Mouse (Mus musculus) midbrain, embryonic 12.5 days (tissue): ENCODE data around the gene Grm4. TPM values are rescaled to one million over a fixed set of nuclear protein-coding genes. Genes with fewer than 3 reads are reported as not detected.

Experiments used
- ATAC-seq: fragments of 200-750 bp; cut with Nextera tagmentation; 2 replicates; pipeline ENCODE4 v1.8.0; 2017; ENCODE audit warnings: low read depth, moderate TSS enrichment, moderate library complexity; ENCODE audit not compliant: low FRiP score
- H3K27ac ChIP-seq: fragments of 300-500 bp; sonication (generic); replicated peaks from 2 replicates; pipeline ENCODE4 v1.5.1; 2016; ENCODE audit warnings: mild to moderate bottlenecking
- H3K27me3 ChIP-seq: fragments of 300-500 bp; sonication (generic); 2 replicates; pipeline ENCODE4 v1.6.1; 2016; ENCODE audit warnings: mild to moderate bottlenecking
- H3K36me3 ChIP-seq: fragments of 300-500 bp; sonication (generic); 2 replicates; pipeline ENCODE4 v1.6.1; 2016
- H3K4me1 ChIP-seq: fragments of 300-500 bp; sonication (generic); 2 replicates; pipeline ENCODE4 v1.6.1; 2016
- H3K4me2 ChIP-seq: fragments of 300-500 bp; sonication (generic); replicated peaks from 2 replicates; pipeline ENCODE4 v1.6.1; 2016; ENCODE audit warnings: mild to moderate bottlenecking, moderate library complexity
- H3K4me3 ChIP-seq: fragments of 300-500 bp; sonication (generic); 2 replicates; pipeline ENCODE4 v1.5.1; 2016; ENCODE audit warnings: mild to moderate bottlenecking
- H3K9ac ChIP-seq: fragments of 300-500 bp; sonication (generic); replicated peaks from 2 replicates; pipeline ENCODE4 v1.6.1; 2016; ENCODE audit warnings: mild to moderate bottlenecking, moderate library complexity
- H3K9me3 ChIP-seq: fragments of 300-500 bp; sonication (generic); 2 replicates; pipeline ENCODE4 v1.6.1; 2016; ENCODE audit warnings: mild to moderate bottlenecking
- WGBS: fragments of 180-500 bp; shearing (Covaris S2); methylation state at CpG from one replicate; pipeline ENCODE4 v1.1.7; 2016; 5-methylcytosine and 5-hydroxymethylcytosine counted together
- polyA plus RNA-seq: library from polyadenylated mRNA; unstranded; fragments of >200 nt; fragmentation: Nextera tagmentation; extraction: Ambion mirVana; gene quantifications from 2 replicates; pipeline ENCODE4 v1.2.1, GENCODE M21; 2016

The Grm4 gene
- polyA plus RNA-seq, 1 experiment from 2014 or later = 4.2 TPM

GRCm38 (mm10) chr17:27500811-27501210 is 20.4 kb downstream of the Grm4 start:
- H3K27ac ChIP-seq = peak overlapping the region; percentile 92
- H3K27me3 ChIP-seq = peaks cover 16% of the 10 kb centered on the region
- no peaks in the 10 kb centered on the region for H3K9me3 ChIP-seq
- 30% methylated on average over 4 of the region's 4 CpGs for WGBS
- H3K4me2 ChIP-seq = peak overlapping the region; percentile 35
- H3K9ac ChIP-seq = peak overlapping the region; percentile 35
- no peak overlapping the region for H3K4me3 ChIP-seq
- H3K4me1 ChIP-seq = peaks cover 65% of the 10 kb centered on the region
- no peak for ATAC-seq
- H3K36me3 ChIP-seq = no peaks in the 10 kb centered on the region

GRCm38 (mm10) chr17:27499080-27499479 is 22.1 kb downstream of the Grm4 start:
- peaks cover 50% of the 10 kb centered on the region for H3K4me1 ChIP-seq
- WGBS = 78% methylated on average over 12 of the region's 13 CpGs

GRCm38 (mm10) chr17:27497798-27498197 is 23.4 kb downstream of the Grm4 start:
- ATAC-seq = no peak
- 92% methylated on average over 5 of the region's 5 CpGs for WGBS
- Histone ChIP-seq H3K27me3 (peaks cover 5% of the 10 kb centered on the region; the same call in 1 of the 2 replicates), H3K36me3 (no peaks in the 10 kb centered on the region), H3K4me3 (no peak overlapping the region), H3K4me2 (no peak overlapping the region), H3K9me3 (no peaks in the 10 kb centered on the region), H3K4me1 (peaks cover 43% of the 10 kb centered on the region), H3K9ac (no peak overlapping the region), H3K27ac (no peak overlapping the region)

More at GRCm38 (mm10) chr17:27499080-27499479, 22.1 kb downstream of the Grm4 start:
- no peaks in the 10 kb centered on the region for H3K9me3 ChIP-seq
- peaks cover 8% of the 10 kb centered on the region for H3K27me3 ChIP-seq
- H3K36me3 ChIP-seq = no peaks in the 10 kb centered on the region
- H3K4me3 ChIP-seq = no peak overlapping the region
- H3K9ac ChIP-seq = no peak overlapping the region
- no peak overlapping the region for H3K4me2 ChIP-seq
- ATAC-seq = no peak
- H3K27ac ChIP-seq = no peak overlapping the region

GRCm38 (mm10) chr17:27495008-27495540 is 26.1 kb downstream of the Grm4 start:
- Histone ChIP-seq H3K27me3 (0 out of 2 replicates have a peak, but pooled peaks cover 5% of the 10 kb centered on the region), H3K4me3 (no peak overlapping the region), H3K9ac (no peak overlapping the region), H3K27ac (no peak overlapping the region), H3K36me3 (no peaks in the 10 kb centered on the region), H3K9me3 (no peaks in the 10 kb centered on the region), H3K4me2 (no peak overlapping the region), H3K4me1 (peaks cover 16% of the 10 kb centered on the region)
- WGBS = 87% methylated on average over 7 of the region's 7 CpGs
- no peak for ATAC-seq

- 42% methylated on average over 8 of the region's 8 CpGs for WGBS
- no peak overlapping the region for H3K4me2 ChIP-seq
- no peak for ATAC-seq
- H3K27me3 ChIP-seq = no peaks in the 10 kb centered on the region
- no peak overlapping the region for H3K4me3 ChIP-seq
- H3K27ac ChIP-seq = no peak overlapping the region
- H3K36me3 ChIP-seq = no peaks in the 10 kb centered on the region
- H3K9me3 ChIP-seq = no peaks in the 10 kb centered on the region
- peaks cover 15% of the 10 kb centered on the region for H3K4me1 ChIP-seq
- H3K9ac ChIP-seq = no peak overlapping the region
These were observed 27.2 kb downstream of the Grm4 start for GRCm38 (mm10) chr17:27493969-27494368.

- no peak overlapping the region for H3K9ac ChIP-seq
- H3K36me3 ChIP-seq = no peaks in the 10 kb centered on the region
- ATAC-seq = no peak
- no peak overlapping the region for H3K4me3 ChIP-seq
- H3K4me2 ChIP-seq = no peak overlapping the region
- H3K27me3 ChIP-seq = no peaks in the 10 kb centered on the region
- 86% methylated on average over 4 of the region's 4 CpGs for WGBS
- H3K27ac ChIP-seq = no peak overlapping the region
- peaks cover 21% of the 10 kb centered on the region for H3K4me1 ChIP-seq
- H3K9me3 ChIP-seq = no peaks in the 10 kb centered on the region
These were observed 27.8 kb downstream of the Grm4 start for GRCm38 (mm10) chr17:27493389-27493788.

- Histone ChIP-seq H3K9ac (0 out of 2 replicates have a peak overlapping the region, but pooled peaks have one; percentile 4), H3K4me2 (no peak overlapping the region), H3K4me3 (no peak overlapping the region), H3K4me1 (peaks cover 25% of the 10 kb centered on the region), H3K36me3 (no peaks in the 10 kb centered on the region), H3K9me3 (no peaks in the 10 kb centered on the region), H3K27ac (peak overlapping the region; percentile 11; the same call in 1 of the 2 replicates), H3K27me3 (no peaks in the 10 kb centered on the region)
- ATAC-seq = no peak
- WGBS = 74% methylated on average over 16 of the region's 16 CpGs
These were observed 32.9 kb downstream of the Grm4 start for GRCm38 (mm10) chr17:27488173-27488823.

DNA sequence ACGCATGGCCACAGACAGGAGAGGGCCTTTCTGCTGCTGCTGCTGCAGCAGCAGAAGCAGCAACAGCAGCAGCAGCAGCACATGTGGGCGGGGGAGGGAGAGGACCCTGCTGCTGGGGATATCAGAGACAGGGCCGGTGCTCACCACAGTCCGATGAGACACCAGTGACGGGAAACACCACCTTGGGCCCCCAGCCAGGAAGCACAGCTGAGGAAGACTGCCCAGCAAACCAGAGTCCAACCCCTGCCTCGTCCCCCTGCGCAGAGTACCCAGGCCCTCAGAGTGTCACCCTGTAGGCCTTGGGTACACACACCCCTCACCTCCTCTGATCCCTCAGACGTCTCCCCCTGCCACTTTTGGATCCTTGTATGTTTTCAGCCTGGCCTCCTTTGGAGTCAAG is 35.3 kb downstream of the Grm4 start:
- WGBS = 52% methylated on average over 8 of the region's 8 CpGs
- Histone ChIP-seq H3K4me2 (no peak overlapping the region), H3K9me3 (no peaks in the 10 kb centered on the region), H3K4me3 (no peak overlapping the region), H3K36me3 (no peaks in the 10 kb centered on the region), H3K4me1 (peaks cover 30% of the 10 kb centered on the region), H3K27ac (no peak overlapping the region), H3K9ac (no peak overlapping the region), H3K27me3 (no peaks in the 10 kb centered on the region)
- no peak for ATAC-seq

GRCm38 (mm10) chr17:27483571-27483970 is 37.6 kb downstream of the Grm4 start:
- Histone ChIP-seq H3K27me3 (no peaks in the 10 kb centered on the region), H3K4me1 (peaks cover 34% of the 10 kb centered on the region), H3K9ac (no peak overlapping the region), H3K36me3 (no peaks in the 10 kb centered on the region), H3K4me2 (no peak overlapping the region), H3K4me3 (no peak overlapping the region), H3K27ac (no peak overlapping the region), H3K9me3 (no peaks in the 10 kb centered on the region)
- WGBS = 86% methylated on average over 3 of the region's 3 CpGs
- no peak for ATAC-seq

DNA sequence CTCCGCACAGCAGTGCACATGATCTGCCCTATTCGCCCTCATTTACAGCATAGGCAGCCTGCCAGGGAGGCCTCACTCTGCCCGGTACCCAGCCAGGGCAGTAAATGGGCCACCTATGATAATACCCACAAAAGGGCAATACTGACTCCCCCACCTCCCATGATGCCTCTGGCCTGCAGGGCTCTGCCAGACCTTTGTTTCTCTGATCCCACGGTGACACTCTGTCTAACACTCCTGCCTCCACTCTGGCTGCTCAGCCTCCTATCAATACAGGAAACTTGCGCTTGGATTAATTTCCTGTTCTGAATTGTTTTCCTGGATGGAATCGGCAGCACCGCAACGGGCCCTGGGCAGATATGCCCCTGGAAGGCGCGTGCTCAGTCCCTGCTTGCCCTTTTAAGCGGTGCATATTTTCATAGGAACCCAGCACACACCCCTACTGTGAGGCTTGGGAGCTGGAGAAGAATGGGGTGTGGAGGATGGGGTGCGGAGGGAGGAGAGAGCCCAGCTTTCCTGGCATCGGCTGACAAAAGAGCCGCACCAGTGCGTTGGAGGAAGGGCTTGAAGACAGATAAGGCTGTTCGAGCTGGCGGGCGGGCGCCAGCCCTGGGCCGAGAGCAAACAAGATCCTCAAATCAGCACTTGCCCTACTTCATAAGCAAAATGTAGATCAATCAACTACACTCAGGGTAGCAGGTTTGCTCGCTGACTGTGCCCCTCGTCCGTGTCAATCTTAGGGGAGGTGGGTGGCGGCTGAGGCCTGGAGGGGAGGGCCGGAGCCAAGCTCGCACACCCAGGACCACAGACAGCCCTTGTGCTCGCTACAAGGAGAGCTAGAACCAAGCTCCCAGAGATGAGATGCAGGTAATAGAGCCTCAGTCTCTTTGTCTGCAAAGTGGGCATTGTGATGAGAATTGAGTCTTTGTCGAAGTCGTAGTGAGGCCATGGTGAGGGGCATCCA is 40.8 kb downstream of the Grm4 start:
- WGBS = 54% methylated on average over 29 of the region's 29 CpGs
- peak; percentile 61 for ATAC-seq
- H3K9ac ChIP-seq = 0 out of 2 replicates have a peak overlapping the region, but pooled peaks have one; percentile 28

DNA sequence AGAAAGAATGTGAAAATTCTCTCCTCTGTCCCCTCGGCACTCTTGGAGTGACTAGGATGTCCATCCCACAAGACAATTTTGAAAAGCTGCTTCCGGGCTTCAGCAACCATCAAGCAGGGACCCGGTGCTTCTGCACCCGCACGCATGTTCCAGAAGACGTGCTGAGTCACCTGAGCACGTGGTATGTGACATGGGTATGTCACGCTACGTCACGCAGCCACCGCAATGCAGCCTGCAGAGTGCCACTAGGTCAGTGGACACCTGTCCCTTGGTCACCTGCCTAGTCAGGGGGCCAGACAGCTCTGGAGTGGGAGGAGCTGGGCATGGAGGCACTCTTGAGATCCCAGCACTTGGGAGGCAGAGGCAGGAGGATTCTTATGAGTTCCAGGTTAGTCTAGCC is 45.6 kb downstream of the Grm4 start:
- H3K4me1 ChIP-seq = peaks cover 37% of the 10 kb centered on the region
- H3K27me3 ChIP-seq = no peaks in the 10 kb centered on the region
- no peak for ATAC-seq
- no peaks in the 10 kb centered on the region for H3K9me3 ChIP-seq
- no peak overlapping the region for H3K4me2 ChIP-seq
- no peak overlapping the region for H3K4me3 ChIP-seq
- H3K9ac ChIP-seq = no peak overlapping the region
- no peak overlapping the region for H3K27ac ChIP-seq
- H3K36me3 ChIP-seq = no peaks in the 10 kb centered on the region
- 94% methylated on average over 11 of the region's 11 CpGs for WGBS

More for the DNA sequence above, 40.8 kb downstream of the Grm4 start:
- Histone ChIP-seq H3K27ac (peak overlapping the region; percentile 65), H3K4me2 (no peak overlapping the region), H3K4me3 (no peak overlapping the region), H3K27me3 (no peaks in the 10 kb centered on the region), H3K36me3 (no peaks in the 10 kb centered on the region), H3K4me1 (peaks cover 24% of the 10 kb centered on the region), H3K9me3 (no peaks in the 10 kb centered on the region)

DNA sequence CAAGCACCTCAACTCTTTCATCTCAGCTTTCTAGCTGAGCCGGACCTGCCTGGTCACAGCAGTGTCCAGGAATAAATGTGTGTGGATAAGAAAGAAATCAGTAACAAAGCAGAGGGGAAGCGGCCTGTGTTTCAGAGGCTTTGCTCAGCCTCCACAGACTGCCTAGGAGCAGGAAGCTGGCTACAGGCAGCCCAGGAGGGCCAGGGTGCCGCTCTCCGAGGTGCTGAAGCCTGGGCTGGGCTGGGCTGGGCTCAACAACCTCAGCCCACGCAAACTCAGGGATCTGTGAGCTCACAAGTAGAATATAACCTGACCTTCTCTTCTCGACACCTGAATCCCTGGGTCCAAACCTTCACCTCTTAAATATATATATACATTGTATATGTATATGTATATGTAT is 54.6 kb downstream of the Grm4 start:
- WGBS = 29% methylated on average over 6 of the region's 6 CpGs
- Histone ChIP-seq H3K4me2 (no peak overlapping the region), H3K27ac (peak overlapping the region; percentile 58), H3K4me1 (peaks cover 11% of the 10 kb centered on the region; the same call in 1 of the 2 replicates), H3K36me3 (no peaks in the 10 kb centered on the region), H3K27me3 (no peaks in the 10 kb centered on the region), H3K9me3 (no peaks in the 10 kb centered on the region), H3K4me3 (no peak overlapping the region), H3K9ac (no peak overlapping the region)
- ATAC-seq = no peak
